Mouse (Mus musculus): ENCODE results near the gene Impg2. TPM values are rescaled to one million over a fixed set of nuclear protein-coding genes. Genes with fewer than 3 reads are reported as not detected.

The Impg2 gene
- 1 to 10 TPM in 1 of 2 experiments, under 1 TPM in 1; 0.83 to 1.8 TPM for total RNA-seq (2021)

DNA sequence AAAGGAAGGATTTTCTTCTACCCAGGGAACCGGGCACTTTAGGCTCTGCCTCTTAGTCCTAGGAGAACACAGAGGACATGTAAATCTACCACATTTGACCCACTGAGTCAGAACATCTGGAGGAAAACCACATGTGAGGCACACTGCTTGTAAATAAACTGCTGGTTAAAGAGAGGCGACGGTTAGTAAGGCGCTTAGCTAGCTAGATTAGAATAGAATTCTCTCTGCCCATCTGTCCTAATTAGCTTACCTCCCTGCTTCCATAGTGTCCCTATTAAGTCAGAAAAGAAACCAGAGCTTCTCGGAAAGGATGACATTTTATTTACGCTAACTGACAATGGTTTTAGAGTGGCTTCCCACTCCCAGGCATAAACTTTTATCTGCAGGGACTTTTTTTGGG, at the start of gene Impg2:
Impg2 (plus strand) TSS at position 263 of the 400 bp plus-strand sequence.
- DNase-seq = no peak

DNA sequence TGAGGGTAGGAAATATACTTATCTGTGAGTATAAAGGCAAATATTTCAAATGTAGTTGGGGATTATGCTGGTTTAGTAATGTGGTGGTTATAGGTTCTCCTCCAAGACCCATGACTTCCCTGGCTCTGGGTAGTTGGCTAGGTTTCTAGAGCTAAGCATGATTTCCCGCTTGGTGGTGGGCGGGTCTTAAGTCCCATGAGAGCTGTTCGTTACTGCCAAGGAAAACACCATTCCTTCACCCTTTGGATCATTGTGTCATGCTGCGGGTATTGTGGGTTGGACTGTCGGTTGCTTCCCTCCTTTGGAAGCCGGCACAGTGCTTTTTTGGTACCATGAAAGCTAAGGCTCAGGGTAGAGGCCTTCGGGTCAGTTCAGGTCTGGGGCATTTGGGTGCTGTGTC, 40.6 kb upstream of the Impg2 start:
- no peak for DNase-seq

DNA sequence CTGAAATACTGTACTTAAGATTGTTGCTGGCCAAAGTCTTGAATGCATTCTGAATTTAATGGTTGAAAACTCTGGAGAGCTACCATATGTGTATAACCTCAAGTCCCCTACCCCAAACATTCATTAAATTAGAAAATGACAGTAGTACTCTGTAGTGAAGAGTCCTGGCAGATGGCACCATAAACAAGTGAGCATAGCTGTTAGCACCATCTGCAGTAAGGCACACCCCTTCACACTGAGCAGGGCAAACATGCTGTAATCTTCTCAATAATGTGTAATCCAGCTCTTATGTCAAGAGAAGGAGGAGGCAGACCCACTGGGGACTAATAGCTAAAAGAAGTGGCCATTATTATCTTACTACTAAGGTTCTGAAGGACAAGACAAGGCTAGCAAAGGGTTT, 33.9 kb upstream of the Impg2 start:
- peak; percentile 18 to 30 for DNase-seq

DNA sequence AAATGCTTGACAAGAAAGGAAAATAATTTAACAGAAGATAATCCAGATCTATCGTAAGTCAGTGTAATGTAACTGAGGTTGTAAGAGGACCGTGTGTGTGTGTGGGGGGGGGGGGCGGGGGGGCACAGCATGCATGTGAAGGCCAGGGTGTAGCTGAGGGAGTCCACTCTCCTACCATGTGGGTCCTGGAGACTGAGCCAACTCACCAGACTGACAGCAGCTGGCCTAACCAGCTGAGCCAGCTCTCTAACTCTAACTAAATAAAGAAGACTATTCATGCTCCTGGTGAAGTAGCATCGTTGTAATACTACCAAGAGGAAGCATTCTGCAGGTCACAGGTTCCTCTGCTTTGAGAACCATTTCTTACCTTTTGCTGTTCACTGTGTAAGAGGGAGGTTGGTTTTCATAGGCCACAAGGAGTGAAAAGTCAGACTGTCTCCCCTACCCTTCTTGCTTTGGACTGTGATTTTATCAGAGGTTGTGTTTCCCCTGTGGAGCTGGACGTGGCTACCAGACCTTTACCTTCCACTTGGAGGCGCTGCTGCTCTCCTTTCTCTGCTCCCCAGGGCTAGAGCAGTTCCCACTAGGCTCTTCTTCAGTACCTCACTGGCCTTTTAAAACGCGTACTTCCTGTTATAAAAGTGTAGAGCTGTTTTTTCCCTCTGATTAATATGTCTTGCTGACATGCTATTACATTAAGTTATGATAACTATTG, 28.1 kb upstream of the Impg2 start:
- DNase-seq = no peak

DNA sequence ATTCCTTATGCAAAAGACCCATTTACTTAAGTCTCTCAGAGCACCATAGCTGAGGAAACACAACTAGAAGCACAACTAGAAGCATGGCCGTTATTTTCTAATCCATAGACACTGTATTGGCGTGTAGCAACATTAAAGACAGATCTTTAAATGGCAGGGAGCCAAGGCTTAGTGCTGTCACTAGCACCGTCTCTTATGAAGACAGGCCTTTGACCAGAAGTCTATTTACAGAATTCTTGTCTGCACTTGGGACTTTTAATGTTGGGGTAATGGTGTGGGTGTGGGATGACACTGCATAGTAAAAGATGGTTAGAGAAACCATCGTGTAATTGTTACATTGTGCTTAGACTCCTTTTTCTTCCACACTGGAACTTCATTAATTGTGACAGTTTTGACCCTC, 17.2 kb upstream of the Impg2 start:
- no peak for DNase-seq

DNA sequence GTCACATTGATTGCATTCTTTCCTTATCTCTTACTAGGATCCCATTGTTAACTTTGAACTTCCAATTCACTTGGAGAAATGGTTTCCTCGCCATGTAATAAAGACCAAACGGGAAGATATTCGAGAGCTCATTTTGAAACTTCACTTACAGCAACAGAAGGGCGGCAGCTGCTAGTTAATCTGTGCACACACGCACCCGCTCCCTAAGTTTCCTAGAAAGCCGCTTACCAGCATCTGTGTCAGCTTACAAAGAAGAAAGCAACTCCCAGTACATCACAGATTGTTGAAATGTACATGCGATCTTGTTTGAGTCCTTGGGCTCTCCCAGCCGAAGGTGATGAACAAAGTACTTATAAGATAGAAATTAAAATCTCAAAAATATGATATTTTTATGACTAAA, 15.9 kb upstream of the Impg2 start:
- DNase-seq = peak; percentile 56 to 62

DNA sequence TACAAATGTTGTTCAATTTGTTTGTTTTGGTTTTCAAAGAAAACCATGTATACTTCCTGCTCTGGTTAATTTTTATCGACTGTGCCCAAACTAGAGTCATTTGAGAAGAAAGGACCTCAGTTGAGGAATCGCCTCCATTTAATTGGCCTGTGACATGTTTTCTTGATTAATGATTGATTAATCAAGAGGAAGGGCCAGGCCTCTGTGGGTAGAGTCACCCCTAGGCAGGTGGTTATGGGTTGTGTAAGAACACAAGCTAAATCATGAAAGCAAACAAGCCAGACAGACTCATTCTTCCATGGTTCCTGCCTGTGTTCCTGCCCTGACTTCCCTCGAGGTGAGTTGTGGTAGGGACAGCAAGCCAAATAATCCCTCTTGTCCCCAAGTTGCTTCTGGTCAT, 8.6 kb downstream of the Impg2 start:
- DNase-seq = no peak

DNA sequence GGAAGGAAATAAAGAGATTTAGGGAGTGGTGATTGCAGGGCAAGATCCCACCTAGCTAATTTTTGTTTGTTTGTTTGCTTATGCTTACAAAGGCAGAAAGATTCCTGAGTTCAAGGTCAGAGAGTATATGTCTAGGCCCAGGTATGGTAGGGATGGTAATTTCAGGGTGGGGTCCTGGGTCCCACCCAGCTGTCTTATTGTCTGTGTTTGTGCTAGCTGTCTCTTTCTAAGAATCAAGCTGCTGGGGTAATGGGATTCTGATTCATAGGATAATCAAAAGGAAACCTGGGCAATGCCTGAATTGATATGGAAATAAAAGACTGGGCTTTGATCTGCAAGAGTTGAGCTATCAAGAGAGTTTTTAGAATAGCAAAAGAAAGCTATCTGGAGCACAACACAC, 23.6 kb downstream of the Impg2 start:
- DNase-seq = no peak

DNA sequence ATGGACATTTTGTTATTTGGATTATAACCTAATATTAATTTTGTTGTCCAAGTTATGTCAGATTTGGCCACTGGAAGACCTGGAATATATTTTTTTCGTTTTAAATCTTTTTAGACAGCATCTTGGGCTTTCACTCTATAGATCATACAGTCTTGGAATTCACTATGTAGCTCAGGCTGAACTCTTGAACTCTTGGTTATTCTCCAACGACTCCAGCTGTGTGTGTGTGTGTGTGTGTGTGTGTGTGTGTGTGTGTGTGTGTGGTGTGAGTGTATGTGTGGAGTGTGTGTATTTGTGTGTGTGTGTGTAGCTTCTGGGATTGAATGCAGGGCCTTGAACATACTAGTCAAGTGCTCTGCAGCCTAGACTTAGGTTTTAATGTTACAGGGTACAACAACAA, 25.3 kb downstream of the Impg2 start:
- no peak for DNase-seq

DNA sequence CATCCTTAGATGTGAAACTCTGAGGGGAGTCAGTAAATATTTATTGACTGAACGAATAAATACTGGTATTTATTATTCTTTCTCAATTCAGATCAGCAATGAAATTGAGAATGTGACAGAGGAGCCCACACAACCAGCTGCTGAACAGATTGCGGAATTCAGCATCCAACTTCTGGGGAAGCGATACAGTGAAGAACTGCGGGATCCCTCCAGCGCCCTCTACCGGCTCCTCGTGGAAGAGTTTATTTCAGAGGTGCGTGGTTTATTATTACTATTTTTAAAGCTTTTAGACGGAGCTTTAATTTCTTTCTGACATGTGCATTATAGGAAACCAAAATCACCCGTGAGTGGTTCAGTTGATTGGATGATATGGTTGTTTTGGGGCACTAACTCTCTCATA, 27.2 kb downstream of the Impg2 start:
- DNase-seq = peak; percentile 48 to 56

DNA sequence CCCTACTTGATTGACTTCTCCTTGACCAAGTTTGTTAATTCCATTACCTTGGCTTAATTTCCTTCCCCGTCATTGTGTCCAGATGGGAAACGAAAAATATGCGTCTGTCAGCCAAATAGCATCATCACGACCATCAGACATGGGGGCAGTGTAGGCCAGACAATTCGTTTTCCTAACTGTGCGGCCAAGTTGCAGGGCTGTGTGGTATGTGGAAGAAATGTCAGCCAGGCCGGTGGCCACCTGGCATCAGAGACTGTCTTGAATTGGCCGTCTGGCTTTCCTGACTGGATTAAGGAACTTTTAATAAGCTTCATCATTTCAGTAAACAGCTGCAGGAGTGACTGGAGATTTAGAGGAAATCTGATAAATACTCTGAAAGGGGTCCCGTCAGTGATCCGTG, 28.6 kb downstream of the Impg2 start:
- DNase-seq = peak in 1 of 2 experiments; percentile 6

DNA sequence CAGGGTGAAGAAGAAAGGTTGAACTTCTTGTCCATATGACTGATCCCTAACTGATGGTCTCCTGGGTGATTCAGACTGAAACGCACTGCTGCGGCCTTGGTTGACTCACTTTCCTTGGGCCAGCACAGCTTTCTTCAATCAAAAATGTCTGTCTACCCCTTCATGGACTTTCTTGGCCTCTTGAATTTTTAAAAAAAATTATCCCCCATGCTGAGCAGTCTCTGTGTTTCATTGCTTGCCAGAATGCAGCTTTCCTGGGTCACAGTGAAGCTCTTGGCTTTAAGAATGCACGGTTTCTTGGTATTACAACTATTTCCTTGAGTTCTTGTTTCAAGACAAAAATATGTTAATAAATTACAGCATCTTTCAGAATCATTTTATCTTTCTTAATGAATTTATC, 41.9 kb downstream of the Impg2 start:
- no peak for DNase-seq

DNA sequence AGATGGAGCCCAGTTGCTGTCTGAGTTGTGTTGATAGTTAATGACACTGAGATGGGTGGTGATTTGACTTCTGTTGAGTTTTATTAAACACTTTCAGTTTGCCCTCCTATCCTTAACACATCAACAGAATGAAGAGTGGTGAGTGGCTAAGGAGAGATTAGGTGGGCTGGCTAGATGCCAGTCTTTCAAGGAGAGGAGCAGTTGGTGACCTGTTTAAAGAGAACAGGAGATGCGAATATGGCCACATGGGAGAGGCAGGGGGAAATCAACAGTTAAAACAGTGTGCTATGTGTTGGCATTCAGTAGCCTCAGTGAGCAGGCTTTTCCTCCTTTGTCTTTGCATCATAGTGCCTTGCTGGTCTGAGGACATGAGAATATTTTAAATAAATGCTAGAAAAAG, 69.8 kb downstream of the Impg2 start:
- no peak for DNase-seq

DNA sequence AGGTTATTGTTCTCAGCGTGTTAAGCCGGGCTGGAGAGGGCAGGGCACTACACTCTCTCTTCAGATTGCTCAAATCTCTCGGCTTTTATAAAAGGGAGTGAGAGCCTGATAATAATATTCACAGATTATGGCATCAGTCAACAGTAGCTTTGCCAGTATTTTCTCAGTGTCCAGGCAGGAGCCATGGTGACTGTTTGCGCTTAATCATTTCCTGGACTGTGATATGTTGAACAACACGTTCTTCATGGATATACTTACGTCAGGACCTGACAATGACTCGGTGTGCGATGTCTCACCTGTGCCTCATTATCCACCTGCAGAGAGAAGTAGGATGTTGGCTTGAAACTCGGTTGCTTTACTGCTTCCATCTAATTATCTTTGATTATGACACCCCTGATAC, 74.9 kb downstream of the Impg2 start:
- DNase-seq = no peak

DNA sequence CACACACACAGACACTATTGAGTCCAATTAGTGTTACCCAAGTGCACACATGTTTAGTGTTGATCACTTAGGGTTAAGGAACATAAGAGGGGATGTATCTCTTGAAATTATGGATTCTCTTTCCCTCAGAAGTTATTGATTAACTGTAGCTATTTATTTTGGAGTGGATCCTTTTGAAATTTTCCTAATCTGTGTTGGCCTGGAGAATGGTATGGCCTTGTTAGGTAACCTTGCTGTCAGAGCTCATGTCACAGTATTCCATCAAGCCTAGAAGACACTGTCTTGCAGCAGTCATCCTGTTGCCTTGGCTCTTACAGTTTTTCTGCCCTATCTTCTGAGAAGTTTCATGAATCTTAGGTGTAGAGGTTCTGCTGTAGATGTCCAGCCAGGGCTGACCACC, 75.6 kb downstream of the Impg2 start:
- no peak for DNase-seq

DNA sequence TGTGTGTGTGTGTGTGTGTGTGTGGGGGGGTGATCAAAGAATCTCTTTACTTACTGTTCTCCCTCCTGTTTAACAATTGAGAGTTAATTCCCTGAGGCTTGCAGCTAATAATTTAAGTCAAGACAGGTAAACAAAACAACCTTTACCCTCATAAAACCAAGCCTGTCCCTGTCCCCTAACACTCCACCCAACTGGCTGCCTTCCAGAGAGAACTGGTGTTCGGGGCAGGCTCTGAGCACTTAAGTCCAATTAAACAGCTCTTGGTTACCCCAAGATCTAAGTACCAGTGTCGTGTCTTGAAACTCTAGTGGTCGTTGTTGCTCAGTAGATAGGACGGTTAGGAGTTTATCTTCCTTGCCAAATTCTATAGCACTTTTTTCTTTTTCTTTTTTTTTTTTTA, 77.2 kb downstream of the Impg2 start:
- no peak for DNase-seq

DNA sequence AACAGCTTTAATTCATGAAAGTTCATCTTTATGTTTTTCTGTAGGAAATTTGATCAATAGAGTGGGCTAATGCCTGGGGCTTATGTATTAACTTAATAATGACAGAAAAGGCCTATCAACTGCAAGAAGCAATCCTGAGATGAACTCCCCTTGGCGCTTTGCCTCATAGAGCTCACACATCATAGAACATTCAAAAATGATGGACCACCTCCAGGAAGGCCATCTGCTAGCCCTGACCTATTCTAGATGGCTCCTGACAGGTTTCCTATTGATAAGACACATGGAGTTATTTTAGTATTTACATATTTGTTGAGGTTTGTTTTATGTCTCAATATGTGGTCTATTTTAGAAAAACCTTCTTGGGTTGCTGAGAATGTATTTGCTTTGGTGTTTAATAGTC, 79.2 kb downstream of the Impg2 start:
- DNase-seq = no peak

DNA sequence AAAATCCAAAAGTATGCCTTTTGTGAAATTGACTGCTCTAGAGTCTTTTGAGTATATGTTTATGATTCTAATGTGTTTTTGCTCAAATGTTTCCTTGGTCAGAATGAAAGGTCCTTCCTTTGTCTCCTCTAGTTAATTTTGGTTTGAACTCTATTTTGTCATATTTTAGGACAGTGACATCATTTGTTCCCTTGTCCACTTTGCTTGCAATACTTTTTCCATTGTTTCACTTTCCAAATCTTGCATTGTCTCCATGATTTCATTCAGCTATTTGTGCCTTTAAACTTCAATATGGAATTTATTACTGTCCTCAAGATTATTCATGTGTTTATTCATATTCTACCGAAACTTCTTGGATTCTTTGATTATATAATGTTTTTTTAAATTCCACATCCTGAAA, 79.8 kb downstream of the Impg2 start:
- no peak for DNase-seq

DNA sequence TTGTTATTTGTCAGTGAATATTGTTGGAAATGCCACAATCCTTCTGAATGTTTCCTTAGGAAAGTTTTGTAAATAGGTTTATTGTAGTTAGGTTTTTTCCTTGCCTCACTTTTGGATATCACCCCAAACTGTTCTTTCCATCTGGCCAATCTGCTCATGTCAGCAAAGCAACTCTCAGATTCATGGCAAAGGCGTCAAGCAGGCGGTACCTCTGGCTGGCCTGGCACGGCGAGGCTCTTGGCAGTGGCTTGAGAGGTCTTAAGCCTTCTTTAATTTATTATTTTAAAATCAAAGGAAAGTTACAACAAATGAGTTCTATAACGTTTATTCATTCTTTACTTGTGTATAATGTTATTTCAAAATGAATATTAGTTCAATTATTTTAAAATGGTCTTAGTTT, 82.0 kb downstream of the Impg2 start:
- no peak for DNase-seq

DNA sequence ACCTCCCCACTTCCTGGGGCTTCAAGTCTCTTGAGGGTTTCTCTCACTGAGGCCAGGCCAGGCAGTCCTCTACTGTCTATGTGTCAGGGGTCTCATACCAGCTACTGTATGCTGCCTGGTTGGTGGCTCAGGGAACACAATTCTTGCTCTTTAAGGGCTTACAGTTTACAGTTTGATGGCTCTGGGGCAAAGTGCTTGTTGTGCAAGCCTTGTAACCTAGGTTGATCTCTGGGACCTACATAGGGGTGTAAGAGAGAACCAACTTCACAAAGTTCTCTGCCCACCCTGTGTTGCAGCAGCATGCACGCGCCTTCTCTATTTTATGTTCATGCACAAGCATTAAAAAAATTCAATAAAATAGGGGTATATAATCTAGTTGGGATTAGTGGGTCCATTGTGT, 82.9 kb downstream of the Impg2 start:
- DNase-seq = no peak

DNA sequence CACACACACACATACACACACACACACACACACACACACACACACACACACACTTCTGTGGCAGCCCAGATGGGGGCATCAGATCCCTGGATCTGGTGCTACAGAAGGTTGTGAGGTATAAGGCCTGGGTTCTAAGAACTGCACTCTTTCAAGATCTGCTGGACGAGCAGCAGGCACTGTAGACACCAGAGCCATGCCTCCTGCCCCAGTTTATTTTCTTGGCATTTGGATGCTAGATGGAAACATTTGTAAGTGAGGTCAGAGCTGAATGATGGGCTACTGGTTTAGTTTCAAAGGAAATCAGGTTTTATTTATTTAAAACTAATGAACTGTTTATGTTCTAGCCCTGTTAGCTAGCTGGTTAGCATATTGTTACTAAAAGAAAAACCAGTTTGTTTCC, 90.8 kb downstream of the Impg2 start:
- no peak for DNase-seq

DNA sequence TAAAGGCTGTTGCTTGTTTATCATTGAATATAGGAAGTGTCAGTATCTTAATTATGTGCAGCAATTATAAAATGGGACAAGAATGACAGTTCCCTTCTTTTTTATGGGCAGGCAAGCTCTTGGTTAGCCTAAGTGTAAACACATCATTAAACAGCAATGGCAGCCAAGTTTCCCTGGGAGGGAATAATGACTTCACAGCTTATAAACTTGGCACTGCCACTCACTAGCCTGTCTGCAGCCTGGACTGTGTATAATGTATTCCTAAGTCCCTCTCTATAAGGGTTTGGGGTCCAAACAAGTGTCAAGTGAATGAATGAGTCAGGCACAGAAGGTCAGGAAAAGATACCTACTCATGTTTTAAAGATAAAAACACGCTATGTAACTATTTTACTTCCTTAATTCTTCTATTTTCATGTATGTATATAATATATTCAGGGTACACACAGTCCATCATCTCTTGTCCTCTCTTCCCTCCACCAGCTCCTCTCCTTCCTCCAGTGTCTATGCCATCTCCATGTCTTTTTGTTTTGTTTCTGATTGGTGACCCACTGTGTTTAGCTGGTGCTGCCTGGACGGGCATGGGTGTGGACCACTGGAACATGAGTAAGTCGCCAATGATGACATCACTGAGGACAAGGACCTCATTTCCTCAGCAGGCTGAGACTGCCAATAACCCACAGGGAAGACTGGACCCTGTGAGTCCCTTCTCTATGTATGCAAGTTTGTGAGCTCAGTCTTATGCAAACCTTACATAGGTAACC, 92.0 kb downstream of the Impg2 start:
- DNase-seq = no peak

DNA sequence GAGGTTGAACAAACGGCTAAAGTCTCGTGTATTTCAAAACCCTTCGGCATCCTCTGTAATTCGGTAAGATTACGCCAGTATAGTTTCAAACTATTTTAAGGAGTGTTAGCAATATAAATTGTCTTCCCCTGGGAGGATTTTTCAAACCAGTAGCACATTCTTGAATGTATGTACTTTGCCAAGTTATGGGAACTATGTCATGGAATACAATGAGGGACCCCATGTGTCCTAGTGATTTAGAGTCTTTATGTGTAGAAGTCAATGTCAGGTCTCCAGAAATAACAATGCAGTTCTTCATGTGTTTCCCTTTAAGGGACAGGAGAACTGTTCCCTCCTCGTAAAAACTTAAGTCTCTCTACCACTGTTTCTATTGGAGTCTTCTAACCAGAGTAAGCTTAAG, 94.1 kb downstream of the Impg2 start:
- DNase-seq = no peak

DNA sequence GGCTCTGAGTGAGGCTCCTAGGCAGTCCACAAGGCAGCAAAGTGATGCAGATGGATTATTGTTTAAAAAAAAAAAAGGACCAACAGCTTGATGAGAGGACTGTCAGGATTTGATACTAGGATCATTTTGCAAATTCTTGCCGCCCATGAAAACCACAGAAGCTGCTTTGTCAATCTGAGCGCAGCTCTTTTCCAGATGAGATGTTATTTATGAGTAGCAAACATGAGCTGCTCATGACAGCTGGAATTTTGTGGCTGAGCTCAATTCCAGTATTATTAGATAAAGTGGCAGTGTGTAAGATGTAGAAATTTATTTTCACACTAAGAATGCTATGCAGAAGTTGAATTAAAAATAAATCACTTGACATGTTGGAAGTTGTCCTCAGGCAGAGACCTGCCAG, 94.7 kb downstream of the Impg2 start:
- DNase-seq = no peak
